Comparison of ENCODE assay signal across 17 mouse cellular contexts in the genomic region with DNA sequence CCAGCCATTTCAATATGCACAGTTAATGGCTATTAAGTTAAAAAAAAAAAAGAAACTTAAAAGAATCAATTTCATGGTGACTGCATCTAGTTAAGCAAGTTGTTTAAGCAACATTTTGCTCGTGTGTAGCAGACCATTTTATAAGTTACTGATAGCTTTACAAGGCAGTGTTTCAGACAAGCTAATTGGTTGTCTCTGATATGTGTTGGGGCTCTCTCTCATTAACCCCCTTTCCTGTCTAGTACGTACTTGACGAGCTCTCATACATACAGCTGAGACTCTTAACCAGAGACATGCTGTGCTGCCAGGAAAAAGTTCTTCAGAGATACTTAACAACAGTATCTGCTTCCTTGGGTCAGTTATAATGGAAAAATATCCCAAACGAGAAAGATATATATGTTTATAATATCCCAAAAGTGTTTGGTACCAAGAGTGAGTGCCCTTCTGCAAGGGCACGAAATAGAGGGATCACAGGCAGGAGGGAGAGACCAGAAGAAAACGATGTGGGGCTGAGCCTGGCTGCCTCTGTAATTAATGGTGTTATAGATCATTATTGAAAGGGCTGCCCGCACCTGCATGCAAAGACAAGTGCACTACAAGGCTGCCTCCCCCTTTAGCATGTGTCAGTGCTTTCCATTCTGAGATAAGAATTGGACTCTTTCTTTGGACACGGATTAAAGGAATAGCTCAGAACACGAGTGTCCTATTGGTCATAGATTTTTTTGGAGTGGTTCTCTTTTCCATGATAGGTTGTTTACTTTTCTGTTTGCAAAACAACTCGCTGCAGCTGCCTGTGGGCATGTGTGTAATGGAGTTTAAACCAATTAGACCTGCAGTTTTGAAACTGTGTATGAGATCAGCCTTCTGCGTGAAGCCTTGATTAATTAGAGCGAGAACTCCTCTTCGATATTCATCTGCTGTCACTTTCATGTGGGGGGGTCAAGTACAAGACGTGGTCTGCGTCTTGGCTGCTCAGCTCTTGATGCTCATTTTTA.
DNase-seq lines count a peak whose midpoint lies in the region; ATAC-seq lines count a peak whose summit lies in the region.
"Had no signal": no experiment of that assay in that cellular context is flagged by ENCODE, and none has a peak within 500 bp of the region (broad histone marks: within the 10 kb centered on the region; RNA-seq: fewer than 3 reads in every experiment).

No protein-coding gene starts in this region.

- H3K36me3 ChIP-seq in hindbrain, embryonic 13.5 days = no peaks in the 10 kb centered on the region
- no peaks in the 10 kb centered on the region for H3K36me3 ChIP-seq in hindbrain, embryonic 11.5 days (ENCODE audit: control insufficient read depth, insufficient read depth, low read length)
- H3K36me3 ChIP-seq in midbrain, embryonic 12.5 days = no peaks in the 10 kb centered on the region
- no peaks in the 10 kb centered on the region for H3K36me3 ChIP-seq in midbrain, embryonic 16.5 days (ENCODE audit: control insufficient read depth, insufficient read depth, low read length)
- H3K36me3 ChIP-seq in forebrain, embryonic 15.5 days = no peaks in the 10 kb centered on the region
- H3K36me3 ChIP-seq in neural tube, embryonic 15.5 days = no peaks in the 10 kb centered on the region
- H3K36me3 ChIP-seq: heart, embryonic 13.5 days; limb, embryonic 12.5 days; lung, embryonic 15.5 days had no signal

- H3K4me3 ChIP-seq in hindbrain, embryonic 13.5 days = no peak overlapping the region
- no peak overlapping the region for H3K4me3 ChIP-seq in hindbrain, embryonic 11.5 days (ENCODE audit: low read depth, low read length)
- no peak overlapping the region for H3K4me3 ChIP-seq in midbrain, embryonic 12.5 days
- no peak overlapping the region for H3K4me3 ChIP-seq in midbrain, embryonic 16.5 days (ENCODE audit: low read depth, low read length)
- H3K4me3 ChIP-seq in forebrain, embryonic 15.5 days = no peak overlapping the region
- no peak overlapping the region for H3K4me3 ChIP-seq in neural tube, embryonic 15.5 days (replicated peaks)
- H3K4me3 ChIP-seq: heart, embryonic 13.5 days; limb, embryonic 12.5 days; lung, embryonic 15.5 days; myocyte had no signal

- H3K4me2 ChIP-seq in hindbrain, embryonic 13.5 days = peak overlapping the region; percentile 1; the same call in 1 of the 2 replicates
- H3K4me2 ChIP-seq in hindbrain, embryonic 11.5 days (replicated peaks; ENCODE audit: low read depth, low read length) = no peak overlapping the region
- H3K4me2 ChIP-seq in midbrain, embryonic 12.5 days (replicated peaks) = no peak overlapping the region
- no peak overlapping the region for H3K4me2 ChIP-seq in midbrain, embryonic 16.5 days (ENCODE audit: low read length)
- no peak overlapping the region for H3K4me2 ChIP-seq in forebrain, embryonic 15.5 days (replicated peaks)
- H3K4me2 ChIP-seq in neural tube, embryonic 15.5 days = 0 out of 2 replicates have a peak overlapping the region, but pooled peaks have one; percentile 13
- H3K4me2 ChIP-seq: heart, embryonic 13.5 days; limb, embryonic 12.5 days; lung, embryonic 15.5 days had no signal

- 50% methylated on average over 15 of the region's 15 CpGs for WGBS in hindbrain, embryonic 13.5 days
- 71% methylated on average over 15 of the region's 15 CpGs for WGBS in hindbrain, embryonic 11.5 days
- 74% methylated on average over 15 of the region's 15 CpGs for WGBS in midbrain, embryonic 12.5 days
- WGBS in midbrain, embryonic 16.5 days = 58% methylated on average over 15 of the region's 15 CpGs
- 18% methylated on average over 15 of the region's 15 CpGs for WGBS in forebrain, embryonic 15.5 days
- WGBS in neural tube, embryonic 15.5 days = 39% methylated on average over 15 of the region's 15 CpGs

- H3K4me1 ChIP-seq in hindbrain, embryonic 13.5 days (replicated peaks) = peaks cover 34% of the 10 kb centered on the region
- no peaks in the 10 kb centered on the region for H3K4me1 ChIP-seq in hindbrain, embryonic 11.5 days (replicated peaks; ENCODE audit: control insufficient read depth, insufficient read depth, low read length)
- peaks cover 13% of the 10 kb centered on the region; the same call in 1 of the 2 replicates for H3K4me1 ChIP-seq in midbrain, embryonic 12.5 days
- H3K4me1 ChIP-seq in midbrain, embryonic 16.5 days (ENCODE audit: control insufficient read depth, insufficient read depth, low read length) = 0 out of 2 replicates have a peak, but pooled peaks cover 2% of the 10 kb centered on the region
- H3K4me1 ChIP-seq in forebrain, embryonic 15.5 days = peaks cover 25% of the 10 kb centered on the region
- H3K4me1 ChIP-seq in neural tube, embryonic 15.5 days = peaks cover 9% of the 10 kb centered on the region
- H3K4me1 ChIP-seq: lung, embryonic 15.5 days had no signal

- H3K9me3 ChIP-seq in hindbrain, embryonic 13.5 days = no peaks in the 10 kb centered on the region
- no peaks in the 10 kb centered on the region for H3K9me3 ChIP-seq in hindbrain, embryonic 11.5 days (ENCODE audit: control insufficient read depth, low read length)
- H3K9me3 ChIP-seq in midbrain, embryonic 12.5 days = no peaks in the 10 kb centered on the region
- H3K9me3 ChIP-seq in midbrain, embryonic 16.5 days (replicated peaks; ENCODE audit: control insufficient read depth, low read length, poor library complexity, severe bottlenecking) = no peaks in the 10 kb centered on the region
- H3K9me3 ChIP-seq in forebrain, embryonic 15.5 days = no peaks in the 10 kb centered on the region
- H3K9me3 ChIP-seq in neural tube, embryonic 15.5 days (replicated peaks) = no peaks in the 10 kb centered on the region
- H3K9me3 ChIP-seq: heart, embryonic 13.5 days; limb, embryonic 12.5 days; lung, embryonic 15.5 days had no signal

- no peak for DNase-seq in hindbrain, embryonic 11.5 days (ENCODE audit: low spot score)
- DNase-seq in cerebellum, adult 9-11 months = no peak
- DNase-seq: cerebellum, adult 9-10 months; kidney, adult 9 months; lung, postnatal 4 days; spleen, adult 18-20 months; thymus, postnatal 25 days had no signal

- no peak overlapping the region for H3K9ac ChIP-seq in hindbrain, embryonic 13.5 days
- H3K9ac ChIP-seq in hindbrain, embryonic 11.5 days (ENCODE audit: low read depth, low read length) = no peak overlapping the region
- no peak overlapping the region for H3K9ac ChIP-seq in midbrain, embryonic 12.5 days (replicated peaks)
- no peak overlapping the region for H3K9ac ChIP-seq in midbrain, embryonic 16.5 days (ENCODE audit: low read depth, low read length)
- no peak overlapping the region for H3K9ac ChIP-seq in forebrain, embryonic 15.5 days (replicated peaks)
- H3K9ac ChIP-seq in neural tube, embryonic 15.5 days (replicated peaks) = no peak overlapping the region
- H3K9ac ChIP-seq: heart, embryonic 13.5 days; limb, embryonic 12.5 days; liver, embryonic 14.5 days; lung, embryonic 15.5 days had no signal

- H3K27me3 ChIP-seq in hindbrain, embryonic 13.5 days = no peaks in the 10 kb centered on the region
- no peaks in the 10 kb centered on the region for H3K27me3 ChIP-seq in hindbrain, embryonic 11.5 days (ENCODE audit: control insufficient read depth, insufficient read depth, low read length)
- no peaks in the 10 kb centered on the region for H3K27me3 ChIP-seq in midbrain, embryonic 12.5 days
- H3K27me3 ChIP-seq in midbrain, embryonic 16.5 days (ENCODE audit: control insufficient read depth, insufficient read depth, low read depth, low read length) = no peaks in the 10 kb centered on the region
- H3K27me3 ChIP-seq in forebrain, embryonic 15.5 days = no peaks in the 10 kb centered on the region
- H3K27me3 ChIP-seq in neural tube, embryonic 15.5 days (replicated peaks) = no peaks in the 10 kb centered on the region
- H3K27me3 ChIP-seq: heart, embryonic 13.5 days; limb, embryonic 12.5 days; lung, embryonic 15.5 days had no signal

- peak; percentile 46; the same call in 1 of the 2 replicates for ATAC-seq in hindbrain, embryonic 13.5 days (ENCODE audit: low FRiP score)
- no peak for ATAC-seq in hindbrain, embryonic 11.5 days (ENCODE audit: low FRiP score)
- ATAC-seq in midbrain, embryonic 12.5 days (ENCODE audit: low FRiP score, low read depth) = peak; percentile 27; the same call in 1 of the 2 replicates
- no peak for ATAC-seq in midbrain, embryonic 16.5 days
- peak; percentile 41; the same call in 1 of the 2 replicates for ATAC-seq in forebrain, embryonic 15.5 days (replicated peaks)
- ATAC-seq in neural tube, embryonic 15.5 days (ENCODE audit: low FRiP score) = peak; percentile 70

- H3K27ac ChIP-seq in hindbrain, embryonic 13.5 days = no peak overlapping the region
- no peak overlapping the region for H3K27ac ChIP-seq in hindbrain, embryonic 11.5 days (ENCODE audit: low read depth, low read length)
- no peak overlapping the region for H3K27ac ChIP-seq in midbrain, embryonic 12.5 days (replicated peaks)
- no peak overlapping the region for H3K27ac ChIP-seq in midbrain, embryonic 16.5 days (ENCODE audit: low read length)
- no peak overlapping the region for H3K27ac ChIP-seq in forebrain, embryonic 15.5 days (replicated peaks)
- H3K27ac ChIP-seq in neural tube, embryonic 15.5 days (replicated peaks) = no peak overlapping the region
- H3K27ac ChIP-seq: heart, embryonic 13.5 days; limb, embryonic 12.5 days; liver, embryonic 14.5 days; lung, embryonic 15.5 days had no signal

Comparison
In these comparisons a context has a peak if more than half of its experiments do, and no peak if none do; other contexts are left out.
1. ATAC-seq: peak in hindbrain, embryonic 13.5 days (single experiment), midbrain, embryonic 12.5 days (single experiment), forebrain, embryonic 15.5 days (single experiment) and neural tube, embryonic 15.5 days (single experiment); none in hindbrain, embryonic 11.5 days (single experiment) and midbrain, embryonic 16.5 days (single experiment).
2. H3K4me2 ChIP-seq: peak in hindbrain, embryonic 13.5 days (single experiment) and neural tube, embryonic 15.5 days (single experiment); none in hindbrain, embryonic 11.5 days (single experiment), midbrain, embryonic 12.5 days (single experiment), midbrain, embryonic 16.5 days (single experiment) and forebrain, embryonic 15.5 days (single experiment).